Comparison of ENCODE assay signal across 9 mouse cellular contexts in genomic region chr8:85926107-85926506, GRCm38 (mm10).
DNase-seq lines count a peak whose midpoint lies in the region; TF ChIP-seq lines count a peak whose summit lies in the region.
"Had no signal": no experiment of that assay in that cellular context is flagged by ENCODE, and none has a peak within 500 bp of the region (broad histone marks: within the 10 kb centered on the region; RNA-seq: fewer than 3 reads in every experiment).

No protein-coding gene starts in this region.

- H3K4me3 ChIP-seq in kidney, adult 2 months (ENCODE audit: insufficient read depth, low read depth, low read length): no peak overlapping the region
- H3K4me3 ChIP-seq: myocyte had no signal

- TF ChIP-seq CTCF in kidney, adult 2 months (conservative IDR thresholded peaks at IDR 0.05; ENCODE audit: insufficient read depth, insufficient read length, low read depth, low read length): no peak
- TF ChIP-seq CTCF in brain, embryonic 14.5 days (IDR thresholded peaks at IDR 0.05; ENCODE audit: borderline replicate concordance, extremely low read depth, insufficient read depth, insufficient read length): no peak

- peak; percentile 14 for DNase-seq in kidney, adult 2 months
- no peak for DNase-seq in kidney, adult 8-10 months
- peak; percentile 65 for DNase-seq in adipocyte (ENCODE audit: low spot score)
- peak; percentile 20 for DNase-seq in brain, embryonic 14.5 days (ENCODE audit: low read depth)
- DNase-seq in layer of hippocampus, adult 8-10 months (ENCODE audit: low spot score in 2 of 2): peak; percentile 28 to 44
- no peak for DNase-seq in embryo, embryonic 9.5 days (ENCODE audit: extremely low spot score)
- DNase-seq in thymus, adult 18-20 months: no peak
- DNase-seq: liver had no signal

- H3K27ac ChIP-seq in kidney, adult 2 months (ENCODE audit: insufficient read depth, low read depth, low read length): no peak overlapping the region

- no peaks in the 10 kb centered on the region for H3K4me1 ChIP-seq in kidney, adult 2 months (ENCODE audit: control insufficient read depth, insufficient read depth, low read length)

- H3K36me3 ChIP-seq in kidney, adult 2 months (ENCODE audit: control insufficient read depth, insufficient read depth, low read length): no peaks in the 10 kb centered on the region; the same call in 1 of the 2 replicates

- WGBS in kidney, adult 2 months: 59% methylated on average over 3 of the region's 3 CpGs

- no peak for TF ChIP-seq POLR2A in kidney, adult 2 months (IDR thresholded peaks at IDR 0.05; ENCODE audit: low read depth, low read length)
- no peak for TF ChIP-seq POLR2A in brain, embryonic 14.5 days (IDR thresholded peaks at IDR 0.05; ENCODE audit: borderline replicate concordance, extremely low read depth, insufficient read depth, insufficient read length, poor library complexity, severe bottlenecking)

- H3K27me3 ChIP-seq in kidney, adult 2 months (replicated peaks; ENCODE audit: control insufficient read depth, insufficient read depth, low read length): no peaks in the 10 kb centered on the region

Comparison
In these comparisons a context has a peak if more than half of its experiments do, and no peak if none do; other contexts are left out.
1. DNase-seq: peak in kidney, adult 2 months (single experiment), adipocyte (single experiment), brain, embryonic 14.5 days (single experiment) and layer of hippocampus, adult 8-10 months (2 of 2); none in kidney, adult 8-10 months (0 of 2), embryo, embryonic 9.5 days (single experiment) and thymus, adult 18-20 months (0 of 2).